Mouse (Mus musculus) intestine, embryonic 16.5 days (tissue): ENCODE results near the gene Pik3r6. TPM values are rescaled to one million over a fixed set of nuclear protein-coding genes. Genes with fewer than 3 reads are reported as not detected.

ENCODE experiments used
- ATAC-seq: fragments of 200-750 bp; cut with Nextera tagmentation; 2 replicates; pipeline ENCODE4 v1.8.0; 2017; ENCODE audit warnings: moderate TSS enrichment, moderate library complexity
- H3K27ac ChIP-seq: fragments of 300-500 bp; sonication (generic); 2 replicates; pipeline ENCODE4 v1.5.1; 2014; ENCODE audit warnings: mild to moderate bottlenecking, low read length
- H3K27me3 ChIP-seq: fragments of 300-500 bp; sonication (generic); replicated peaks from 2 replicates; pipeline ENCODE4 v1.6.1; 2014; ENCODE audit warnings: low read length, control low read depth, mixed read lengths; ENCODE audit not compliant: control insufficient read depth, insufficient read depth
- H3K36me3 ChIP-seq: fragments of 300-500 bp; sonication (generic); 2 replicates; pipeline ENCODE4 v1.6.1; 2014; ENCODE audit warnings: low read length, control low read depth; ENCODE audit not compliant: control insufficient read depth, insufficient read depth
- H3K4me1 ChIP-seq: fragments of 300-500 bp; sonication (generic); 2 replicates; pipeline ENCODE4 v1.6.1; 2014; ENCODE audit warnings: low read length, control low read depth, mixed read lengths; ENCODE audit not compliant: control insufficient read depth, insufficient read depth
- H3K4me2 ChIP-seq: fragments of 300-500 bp; sonication (generic); 2 replicates; pipeline ENCODE4 v1.6.1; 2014; ENCODE audit warnings: low read depth, low read length, control low read depth
- H3K4me3 ChIP-seq: fragments of 300-500 bp; sonication (generic); 2 replicates; pipeline ENCODE4 v1.5.1; 2014; ENCODE audit warnings: mild to moderate bottlenecking, low read length
- H3K9ac ChIP-seq: fragments of 300-500 bp; sonication (generic); 2 replicates; pipeline ENCODE4 v1.6.1; 2014; ENCODE audit warnings: low read depth, low read length
- H3K9me3 ChIP-seq: fragments of 300-500 bp; sonication (generic); 2 replicates; pipeline ENCODE4 v1.6.1; 2016; ENCODE audit warnings: low read length, control low read depth; ENCODE audit not compliant: control insufficient read depth
- WGBS: fragments of 180-500 bp; shearing (Covaris S2); extraction: QIAGEN DNeasy Blood & Tissue Kit; methylation state at CpG from one replicate; pipeline ENCODE4 v1.1.7; 2014; 5-methylcytosine and 5-hydroxymethylcytosine counted together
- polyA plus RNA-seq: library from polyadenylated mRNA; unstranded; fragments of >200 nt; fragmentation: Nextera tagmentation; extraction: Ambion mirVana; gene quantifications from 2 replicates; pipeline ENCODE4 v1.2.1, GENCODE M21; 2015

The Pik3r6 gene
- polyA plus RNA-seq, 1 experiment from 2014 or later, result 2.5 TPM

- no peaks in the 10 kb centered on the region for H3K27me3 ChIP-seq
- H3K27ac ChIP-seq, result no peak overlapping the region
- WGBS, result 65% methylated on average over 6 of the region's 6 CpGs
- no peaks in the 10 kb centered on the region for H3K9me3 ChIP-seq
- no peak for ATAC-seq
- peaks cover 16% of the 10 kb centered on the region; the same call in 1 of the 2 replicates for H3K4me1 ChIP-seq
- H3K4me3 ChIP-seq, result no peak overlapping the region
- H3K9ac ChIP-seq, result no peak overlapping the region
- H3K36me3 ChIP-seq, result no peaks in the 10 kb centered on the region
- no peak overlapping the region for H3K4me2 ChIP-seq
Measured at GRCm38 (mm10) chr11:68497081-68497480, 5.7 kb upstream of the Pik3r6 start.

GRCm38 (mm10) chr11:68498517-68498916 is 4.3 kb upstream of the Pik3r6 start:
- 92% methylated on average over 11 of the region's 11 CpGs for WGBS
- no peaks in the 10 kb centered on the region for H3K27me3 ChIP-seq
- H3K4me1 ChIP-seq, result peaks cover 16% of the 10 kb centered on the region; the same call in 1 of the 2 replicates
- no peaks in the 10 kb centered on the region for H3K9me3 ChIP-seq
- no peak overlapping the region for H3K9ac ChIP-seq
- no peaks in the 10 kb centered on the region for H3K36me3 ChIP-seq
- H3K27ac ChIP-seq, result no peak overlapping the region
- H3K4me2 ChIP-seq, result no peak overlapping the region
- ATAC-seq, result no peak
- no peak overlapping the region for H3K4me3 ChIP-seq

- Histone ChIP-seq H3K9me3 (no peaks in the 10 kb centered on the region), H3K9ac (no peak overlapping the region), H3K27me3 (no peaks in the 10 kb centered on the region), H3K4me3 (no peak overlapping the region), H3K27ac (no peak overlapping the region), H3K4me1 (peaks cover 14% of the 10 kb centered on the region; the same call in 1 of the 2 replicates), H3K4me2 (no peak overlapping the region), H3K36me3 (no peaks in the 10 kb centered on the region)
- WGBS, result 61% methylated on average over 8 of the region's 8 CpGs
- no peak for ATAC-seq
Measured at GRCm38 (mm10) chr11:68498999-68499699, 3.7 kb upstream of the Pik3r6 start.

GRCm38 (mm10) chr11:68500949-68501350 is 1.9 kb upstream of the Pik3r6 start:
- peak; percentile 76 for ATAC-seq
- 0 out of 2 replicates have a peak overlapping the region, but pooled peaks have one; percentile 2 for H3K4me2 ChIP-seq
- 45% methylated on average over 14 of the region's 14 CpGs for WGBS
- no peaks in the 10 kb centered on the region for H3K36me3 ChIP-seq
- H3K9ac ChIP-seq, result no peak overlapping the region
- H3K27me3 ChIP-seq, result no peaks in the 10 kb centered on the region
- H3K4me1 ChIP-seq, result peaks cover 10% of the 10 kb centered on the region; the same call in 1 of the 2 replicates
- no peak overlapping the region for H3K27ac ChIP-seq
- no peak overlapping the region for H3K4me3 ChIP-seq
- H3K9me3 ChIP-seq, result no peaks in the 10 kb centered on the region

- Histone ChIP-seq H3K4me3 (no peak overlapping the region), H3K4me1 (peaks cover 7% of the 10 kb centered on the region; the same call in 1 of the 2 replicates), H3K27me3 (no peaks in the 10 kb centered on the region), H3K27ac (no peak overlapping the region), H3K36me3 (no peaks in the 10 kb centered on the region), H3K9ac (no peak overlapping the region), H3K4me2 (no peak overlapping the region), H3K9me3 (no peaks in the 10 kb centered on the region)
- no peak for ATAC-seq
- 68% methylated on average over 2 of the region's 2 CpGs for WGBS
Measured at GRCm38 (mm10) chr11:68502408-68502807, 411 bp upstream of the Pik3r6 start.

DNA sequence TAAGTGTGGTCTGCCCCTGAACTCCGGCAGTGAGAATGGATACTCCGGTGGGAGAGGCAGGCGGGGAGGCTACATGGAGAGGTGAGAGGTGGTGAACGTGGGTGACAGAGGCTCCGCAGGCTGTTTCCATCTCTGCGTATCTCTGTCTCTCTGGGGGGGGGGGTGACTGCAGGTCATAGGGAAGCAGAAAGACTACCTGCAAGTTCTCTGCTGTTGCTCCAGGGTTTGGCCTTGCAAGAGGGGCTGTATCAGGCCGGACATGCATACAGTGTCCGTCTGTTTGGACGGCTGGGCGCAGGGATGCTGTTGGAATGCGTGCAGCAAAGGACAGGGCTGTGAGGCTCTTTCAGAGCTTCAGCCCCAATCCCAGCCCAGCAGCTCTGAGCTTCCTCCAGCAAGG is 2.1 kb downstream of the Pik3r6 start:
- Histone ChIP-seq H3K27me3 (no peaks in the 10 kb centered on the region), H3K4me2 (no peak overlapping the region), H3K4me3 (no peak overlapping the region), H3K9ac (no peak overlapping the region), H3K36me3 (no peaks in the 10 kb centered on the region), H3K4me1 (peaks cover 7% of the 10 kb centered on the region; the same call in 1 of the 2 replicates), H3K9me3 (no peaks in the 10 kb centered on the region), H3K27ac (no peak overlapping the region)
- 88% methylated on average over 11 of the region's 11 CpGs for WGBS
- ATAC-seq, result no peak

- H3K9ac ChIP-seq, result no peak overlapping the region
- H3K4me3 ChIP-seq, result no peak overlapping the region
- H3K4me1 ChIP-seq, result no peaks in the 10 kb centered on the region
- H3K27me3 ChIP-seq, result no peaks in the 10 kb centered on the region
- ATAC-seq, result no peak
- no peaks in the 10 kb centered on the region for H3K36me3 ChIP-seq
- H3K27ac ChIP-seq, result no peak overlapping the region
- 91% methylated on average over 7 of the region's 7 CpGs for WGBS
- no peaks in the 10 kb centered on the region for H3K9me3 ChIP-seq
- no peak overlapping the region for H3K4me2 ChIP-seq
Measured at GRCm38 (mm10) chr11:68507246-68507645, 4.4 kb downstream of the Pik3r6 start.

GRCm38 (mm10) chr11:68508619-68509018 is 5.8 kb downstream of the Pik3r6 start:
- no peak overlapping the region for H3K27ac ChIP-seq
- no peak overlapping the region for H3K4me2 ChIP-seq
- no peaks in the 10 kb centered on the region for H3K9me3 ChIP-seq
- H3K36me3 ChIP-seq, result no peaks in the 10 kb centered on the region
- no peaks in the 10 kb centered on the region for H3K4me1 ChIP-seq
- 62% methylated on average over 5 of the region's 5 CpGs for WGBS
- H3K4me3 ChIP-seq, result no peak overlapping the region
- no peak for ATAC-seq
- no peak overlapping the region for H3K9ac ChIP-seq
- H3K27me3 ChIP-seq, result no peaks in the 10 kb centered on the region

GRCm38 (mm10) chr11:68509194-68509593 is 6.4 kb downstream of the Pik3r6 start:
- no peak for ATAC-seq
- H3K4me2 ChIP-seq, result no peak overlapping the region
- no peak overlapping the region for H3K9ac ChIP-seq
- 60% methylated on average over 2 of the region's 2 CpGs for WGBS
- H3K27ac ChIP-seq, result no peak overlapping the region
- H3K36me3 ChIP-seq, result no peaks in the 10 kb centered on the region
- no peak overlapping the region for H3K4me3 ChIP-seq
- H3K27me3 ChIP-seq, result no peaks in the 10 kb centered on the region
- H3K9me3 ChIP-seq, result no peaks in the 10 kb centered on the region
- H3K4me1 ChIP-seq, result no peaks in the 10 kb centered on the region

DNA sequence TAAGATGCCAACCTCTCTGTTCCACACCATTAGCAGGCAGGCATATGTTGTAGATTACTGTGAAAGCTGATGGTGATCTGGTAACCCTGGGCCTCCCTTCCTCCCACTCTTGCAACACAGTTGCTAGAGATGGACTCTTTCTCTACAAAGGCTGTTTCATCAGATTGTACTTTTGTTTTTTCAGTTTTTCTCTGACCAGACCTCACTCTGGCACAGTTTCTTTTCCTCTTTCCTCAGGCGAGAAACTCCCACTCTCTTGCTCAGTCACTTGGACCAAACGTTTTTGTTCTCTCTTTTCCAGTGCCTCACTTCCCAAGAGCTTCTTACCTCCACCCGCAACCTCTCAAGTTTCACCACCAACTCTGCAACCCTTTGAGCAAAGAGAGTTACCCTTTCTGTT is 11.2 kb downstream of the Pik3r6 start:
- H3K4me1 ChIP-seq, result no peaks in the 10 kb centered on the region
- no peaks in the 10 kb centered on the region for H3K36me3 ChIP-seq
- 48% methylated on average over 3 of the region's 3 CpGs for WGBS
- H3K4me3 ChIP-seq, result no peak overlapping the region
- H3K27me3 ChIP-seq, result no peaks in the 10 kb centered on the region
- H3K4me2 ChIP-seq, result no peak overlapping the region
- no peak overlapping the region for H3K27ac ChIP-seq
- no peaks in the 10 kb centered on the region for H3K9me3 ChIP-seq
- no peak for ATAC-seq
- H3K9ac ChIP-seq, result no peak overlapping the region
